Mouse (Mus musculus): Measurements from ENCODE around the gene Mrps12. TPM values are rescaled to one million over a fixed set of nuclear protein-coding genes. Genes with fewer than 3 reads are reported as not detected.

The Mrps12 gene
- polyA plus RNA-seq (2014; fragmentation: Nextera tagmentation; extraction: Ambion mirVana), result 172 and 180 TPM in 2 replicates

- under 1% methylated on average over 39 of the region's 39 CpGs for WGBS
- Histone ChIP-seq H3K9me3 (ENCODE audit: control insufficient read depth, low read length) (no peaks in the 10 kb centered on the region), H3K4me1 (replicated peaks; ENCODE audit: control insufficient read depth, insufficient read depth, low read length) (peaks cover 15% of the 10 kb centered on the region), H3K36me3 (ENCODE audit: control insufficient read depth, insufficient read depth, low read length) (peaks cover 26% of the 10 kb centered on the region), H3K4me3 (ENCODE audit: low read depth, low read length) (peak within 1 kb of the TSS; percentile 76), H3K27me3 (replicated peaks; ENCODE audit: control insufficient read depth, insufficient read depth, low read length) (no peaks in the 10 kb centered on the region), H3K4me2 (peak within 1 kb of the TSS; percentile 95), H3K27ac (ENCODE audit: low read depth, low read length) (peak within 1 kb of the TSS; percentile 20), H3K9ac (ENCODE audit: low read depth, low read length) (peak within 1 kb of the TSS; percentile 77)
- ATAC-seq (replicated peaks; ENCODE audit: low FRiP score), result peak; percentile 97
- peak; percentile 98 for DNase-seq (ENCODE audit: low spot score)
These were observed at the start of gene Mrps12, which contains the start of gene Sars2 for GRCm38 (mm10) chr7:28741709-28742438. Gene Mrps12 (minus strand): TSS chr7:28741820. Gene Sars2 (plus strand): TSS chr7:28741992.

DNA sequence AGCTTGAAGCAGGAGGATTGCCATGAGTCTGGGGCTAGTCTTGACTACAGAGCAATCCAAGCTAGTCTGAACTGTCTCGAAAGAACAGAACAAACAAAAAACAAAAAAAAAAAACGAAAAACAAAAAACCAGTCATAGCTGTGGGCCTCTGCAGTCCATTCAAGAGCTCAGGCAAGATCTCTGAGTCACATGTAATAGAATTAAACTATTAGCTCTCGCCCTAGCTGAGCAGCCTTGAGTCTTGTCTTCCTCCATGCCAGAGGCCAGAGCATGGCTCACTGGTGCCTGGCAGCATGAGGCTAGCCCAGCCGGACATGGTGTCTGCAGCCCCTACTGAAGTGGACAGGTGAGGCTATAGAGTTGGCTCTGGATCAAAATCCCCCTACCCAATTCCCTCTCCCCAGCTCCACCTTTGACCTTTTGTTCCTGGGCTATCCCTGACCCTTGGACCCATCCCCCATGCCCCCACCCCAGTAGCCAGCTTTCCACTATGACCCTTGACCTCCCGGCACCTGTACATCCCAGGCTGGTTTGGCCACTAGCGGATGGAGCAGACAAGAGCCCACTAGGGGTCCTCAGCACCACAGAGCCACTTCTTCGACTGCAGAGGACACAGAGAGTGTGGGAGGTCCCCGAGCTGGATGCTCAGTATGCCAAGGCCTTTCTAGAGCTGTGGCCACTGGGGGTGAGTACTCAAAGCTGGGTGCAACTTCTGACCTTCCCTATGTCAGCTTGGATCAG lies 48.6 kb upstream of the Mrps12 start:
- H3K9me3 ChIP-seq (ENCODE audit: control insufficient read depth, low read length), result no peaks in the 10 kb centered on the region
- H3K9ac ChIP-seq (ENCODE audit: low read depth, low read length), result no peak overlapping the region
- no peaks in the 10 kb centered on the region for H3K27me3 ChIP-seq (replicated peaks; ENCODE audit: control insufficient read depth, insufficient read depth, low read length)
- no peak overlapping the region for H3K27ac ChIP-seq (ENCODE audit: low read depth, low read length)
- 60% methylated on average over 8 of the region's 8 CpGs for WGBS
- peaks cover 7% of the 10 kb centered on the region for H3K4me1 ChIP-seq (replicated peaks; ENCODE audit: control insufficient read depth, insufficient read depth, low read length)
- DNase-seq (ENCODE audit: low spot score) (no peak), ATAC-seq (replicated peaks; ENCODE audit: low FRiP score) (peak; percentile 15; the same call in 1 of the 2 replicates)
- H3K4me3 ChIP-seq (ENCODE audit: low read depth, low read length), result no peak overlapping the region
- H3K4me2 ChIP-seq, result no peak overlapping the region
- H3K36me3 ChIP-seq (ENCODE audit: control insufficient read depth, insufficient read depth, low read length), result 0 out of 2 replicates have a peak, but pooled peaks cover 2% of the 10 kb centered on the region

DNA sequence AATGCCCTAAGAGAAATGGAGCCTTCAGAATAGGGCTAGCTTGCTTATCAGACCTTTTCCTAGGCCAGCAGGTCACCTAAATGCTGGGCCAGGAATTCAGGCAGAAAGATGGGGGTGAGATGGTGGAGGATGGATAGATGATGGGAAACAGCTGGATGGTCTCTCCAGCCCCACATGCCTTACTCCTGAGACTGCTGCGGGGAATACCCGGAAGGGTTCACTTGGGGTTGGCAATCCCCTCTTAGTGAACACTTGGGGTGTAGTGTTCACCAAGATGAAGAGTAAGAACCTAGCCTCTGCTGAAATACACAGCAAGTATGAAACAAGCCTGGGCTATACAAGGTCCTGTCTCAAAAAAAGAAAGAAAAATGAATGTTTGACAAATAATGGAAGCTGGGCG lies 47.6 kb upstream of the Mrps12 start:
- H3K27me3 ChIP-seq (replicated peaks; ENCODE audit: control insufficient read depth, insufficient read depth, low read length), result no peaks in the 10 kb centered on the region
- H3K4me1 ChIP-seq (replicated peaks; ENCODE audit: control insufficient read depth, insufficient read depth, low read length), result peaks cover 7% of the 10 kb centered on the region
- H3K4me3 ChIP-seq (ENCODE audit: low read depth, low read length), result no peak overlapping the region
- no peak for ATAC-seq (replicated peaks; ENCODE audit: low FRiP score)
- no peak overlapping the region for H3K27ac ChIP-seq (ENCODE audit: low read depth, low read length)
- no peaks in the 10 kb centered on the region for H3K9me3 ChIP-seq (ENCODE audit: control insufficient read depth, low read length)
- H3K9ac ChIP-seq (ENCODE audit: low read depth, low read length), result no peak overlapping the region
- no peak overlapping the region; the same call in 1 of the 2 replicates for H3K4me2 ChIP-seq
- 0 out of 2 replicates have a peak, but pooled peaks cover 2% of the 10 kb centered on the region for H3K36me3 ChIP-seq (ENCODE audit: control insufficient read depth, insufficient read depth, low read length)
- 68% methylated on average over 3 of the region's 3 CpGs for WGBS
- no peak for DNase-seq (ENCODE audit: low spot score)

DNA sequence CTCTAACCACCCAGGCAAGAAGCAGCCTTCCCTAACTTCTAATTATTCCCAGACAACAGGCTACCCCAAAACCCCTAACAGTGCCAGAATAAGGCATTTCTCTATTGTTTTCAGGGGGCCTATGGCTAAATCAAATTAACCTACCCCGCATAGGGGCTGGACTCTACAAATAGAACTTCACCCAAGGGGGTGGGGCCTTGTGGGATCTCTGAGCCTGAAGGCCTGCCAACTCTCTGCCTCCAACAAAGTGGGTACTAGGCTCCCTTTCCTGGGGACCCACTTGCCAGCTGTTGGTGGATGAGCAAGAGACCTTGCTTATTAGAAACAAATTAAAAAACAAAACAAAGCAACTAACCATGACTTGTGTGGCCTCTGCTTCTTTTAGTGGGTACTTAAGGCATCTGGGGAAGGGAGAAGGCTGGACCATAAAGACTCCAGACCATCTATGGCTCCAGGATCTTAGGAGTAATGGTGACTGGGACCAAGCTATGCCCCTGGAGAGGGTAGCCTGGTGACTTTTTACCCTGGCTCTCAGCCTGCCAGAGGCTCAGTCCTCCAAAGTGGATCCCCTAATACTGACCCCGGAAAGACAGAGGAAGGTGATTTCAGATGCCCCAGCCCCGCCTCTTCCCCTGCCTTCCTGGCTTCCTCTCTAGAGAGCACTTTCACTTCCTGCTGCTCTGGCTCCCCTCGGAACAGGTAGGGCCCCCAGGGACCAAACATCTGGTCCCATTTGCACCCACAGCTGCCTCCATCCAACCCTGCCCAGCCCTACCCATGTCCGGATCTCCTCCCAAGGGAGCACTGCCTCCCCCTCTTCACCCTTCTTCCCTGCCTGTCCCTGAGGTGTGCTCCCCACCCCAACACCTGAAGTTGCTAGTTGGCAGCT lies 46.9 kb upstream of the Mrps12 start, which contains the start of gene Rinl:
Gene Rinl, plus strand, starts transcription at position 663 of the 889 bp plus-strand sequence.
- DNase-seq (ENCODE audit: low spot score) (no peak), ATAC-seq (replicated peaks; ENCODE audit: low FRiP score) (no peak)
- no peak within 1 kb of the TSS for H3K27ac ChIP-seq (ENCODE audit: low read depth, low read length)
- H3K4me3 ChIP-seq (ENCODE audit: low read depth, low read length), result no peak within 1 kb of the TSS
- H3K9me3 ChIP-seq (ENCODE audit: control insufficient read depth, low read length), result no peaks in the 10 kb centered on the region
- peaks cover 7% of the 10 kb centered on the region for H3K4me1 ChIP-seq (replicated peaks; ENCODE audit: control insufficient read depth, insufficient read depth, low read length)
- no peak within 1 kb of the TSS for H3K9ac ChIP-seq (ENCODE audit: low read depth, low read length)
- no peak within 1 kb of the TSS; the same call in 1 of the 2 replicates for H3K4me2 ChIP-seq
- WGBS, result 56% methylated on average over 5 of the region's 5 CpGs
- H3K36me3 ChIP-seq (ENCODE audit: control insufficient read depth, insufficient read depth, low read length), result 0 out of 2 replicates have a peak, but pooled peaks cover 2% of the 10 kb centered on the region
- H3K27me3 ChIP-seq (replicated peaks; ENCODE audit: control insufficient read depth, insufficient read depth, low read length), result no peaks in the 10 kb centered on the region

- Histone ChIP-seq H3K36me3 (ENCODE audit: control insufficient read depth, insufficient read depth, low read length) (0 out of 2 replicates have a peak, but pooled peaks cover 2% of the 10 kb centered on the region), H3K4me3 (ENCODE audit: low read depth, low read length) (no peak overlapping the region), H3K27ac (ENCODE audit: low read depth, low read length) (no peak overlapping the region), H3K4me1 (replicated peaks; ENCODE audit: control insufficient read depth, insufficient read depth, low read length) (peaks cover 7% of the 10 kb centered on the region), H3K27me3 (replicated peaks; ENCODE audit: control insufficient read depth, insufficient read depth, low read length) (no peaks in the 10 kb centered on the region), H3K9me3 (ENCODE audit: control insufficient read depth, low read length) (no peaks in the 10 kb centered on the region), H3K9ac (ENCODE audit: low read depth, low read length) (no peak overlapping the region), H3K4me2 (no peak overlapping the region)
- ATAC-seq (replicated peaks; ENCODE audit: low FRiP score) (no peak), DNase-seq (ENCODE audit: low spot score) (no peak)
- WGBS, result 88% methylated on average over 9 of the region's 9 CpGs
These were observed 46.3 kb upstream of the Mrps12 start for GRCm38 (mm10) chr7:28787884-28788283.

- Histone ChIP-seq H3K4me1 (replicated peaks; ENCODE audit: control insufficient read depth, insufficient read depth, low read length) (peaks cover 13% of the 10 kb centered on the region), H3K4me2 (no peak overlapping the region), H3K27ac (ENCODE audit: low read depth, low read length) (no peak overlapping the region), H3K27me3 (replicated peaks; ENCODE audit: control insufficient read depth, insufficient read depth, low read length) (no peaks in the 10 kb centered on the region), H3K9ac (ENCODE audit: low read depth, low read length) (no peak overlapping the region), H3K9me3 (ENCODE audit: control insufficient read depth, low read length) (no peaks in the 10 kb centered on the region), H3K36me3 (ENCODE audit: control insufficient read depth, insufficient read depth, low read length) (0 out of 2 replicates have a peak, but pooled peaks cover 2% of the 10 kb centered on the region), H3K4me3 (ENCODE audit: low read depth, low read length) (no peak overlapping the region)
- ATAC-seq (replicated peaks; ENCODE audit: low FRiP score) (no peak), DNase-seq (ENCODE audit: low spot score) (no peak)
- 71% methylated on average over 5 of the region's 5 CpGs for WGBS
These were observed 43.5 kb upstream of the Mrps12 start for GRCm38 (mm10) chr7:28785161-28785560.

GRCm38 (mm10) chr7:28781261-28781663 lies 39.6 kb upstream of the Mrps12 start:
- WGBS, result 84% methylated on average over 8 of the region's 8 CpGs
- no peak overlapping the region for H3K9ac ChIP-seq (ENCODE audit: low read depth, low read length)

GRCm38 (mm10) chr7:28780857-28781256 lies 39.2 kb upstream of the Mrps12 start:
- Histone ChIP-seq H3K4me2 (no peak overlapping the region), H3K27ac (ENCODE audit: low read depth, low read length) (no peak overlapping the region), H3K9me3 (ENCODE audit: control insufficient read depth, low read length) (no peaks in the 10 kb centered on the region), H3K4me3 (ENCODE audit: low read depth, low read length) (no peak overlapping the region), H3K36me3 (ENCODE audit: control insufficient read depth, insufficient read depth, low read length) (0 out of 2 replicates have a peak, but pooled peaks cover 2% of the 10 kb centered on the region), H3K4me1 (replicated peaks; ENCODE audit: control insufficient read depth, insufficient read depth, low read length) (peaks cover 6% of the 10 kb centered on the region), H3K9ac (ENCODE audit: low read depth, low read length) (no peak overlapping the region), H3K27me3 (replicated peaks; ENCODE audit: control insufficient read depth, insufficient read depth, low read length) (no peaks in the 10 kb centered on the region)
- no peak for DNase-seq (ENCODE audit: low spot score)
- ATAC-seq (replicated peaks; ENCODE audit: low FRiP score), result no peak
- 68% methylated on average over 7 of the region's 7 CpGs for WGBS

More at GRCm38 (mm10) chr7:28781261-28781663, 39.6 kb upstream of the Mrps12 start:
- H3K36me3 ChIP-seq (ENCODE audit: control insufficient read depth, insufficient read depth, low read length), result 0 out of 2 replicates have a peak, but pooled peaks cover 2% of the 10 kb centered on the region
- DNase-seq (ENCODE audit: low spot score) (no peak), ATAC-seq (replicated peaks; ENCODE audit: low FRiP score) (no peak)
- H3K27ac ChIP-seq (ENCODE audit: low read depth, low read length), result no peak overlapping the region
- no peaks in the 10 kb centered on the region for H3K27me3 ChIP-seq (replicated peaks; ENCODE audit: control insufficient read depth, insufficient read depth, low read length)
- no peaks in the 10 kb centered on the region for H3K9me3 ChIP-seq (ENCODE audit: control insufficient read depth, low read length)
- no peak overlapping the region for H3K4me3 ChIP-seq (ENCODE audit: low read depth, low read length)
- H3K4me2 ChIP-seq, result no peak overlapping the region
- H3K4me1 ChIP-seq (replicated peaks; ENCODE audit: control insufficient read depth, insufficient read depth, low read length), result peaks cover 6% of the 10 kb centered on the region
